Mouse (Mus musculus): ENCODE data around the gene Arpc5l.
"Not testable (repeated sequence)": the region's sequence is repeated elsewhere in the genome, so short reads cannot be mapped to it uniquely, and the experiment has no call there.

The Arpc5l gene

DNA sequence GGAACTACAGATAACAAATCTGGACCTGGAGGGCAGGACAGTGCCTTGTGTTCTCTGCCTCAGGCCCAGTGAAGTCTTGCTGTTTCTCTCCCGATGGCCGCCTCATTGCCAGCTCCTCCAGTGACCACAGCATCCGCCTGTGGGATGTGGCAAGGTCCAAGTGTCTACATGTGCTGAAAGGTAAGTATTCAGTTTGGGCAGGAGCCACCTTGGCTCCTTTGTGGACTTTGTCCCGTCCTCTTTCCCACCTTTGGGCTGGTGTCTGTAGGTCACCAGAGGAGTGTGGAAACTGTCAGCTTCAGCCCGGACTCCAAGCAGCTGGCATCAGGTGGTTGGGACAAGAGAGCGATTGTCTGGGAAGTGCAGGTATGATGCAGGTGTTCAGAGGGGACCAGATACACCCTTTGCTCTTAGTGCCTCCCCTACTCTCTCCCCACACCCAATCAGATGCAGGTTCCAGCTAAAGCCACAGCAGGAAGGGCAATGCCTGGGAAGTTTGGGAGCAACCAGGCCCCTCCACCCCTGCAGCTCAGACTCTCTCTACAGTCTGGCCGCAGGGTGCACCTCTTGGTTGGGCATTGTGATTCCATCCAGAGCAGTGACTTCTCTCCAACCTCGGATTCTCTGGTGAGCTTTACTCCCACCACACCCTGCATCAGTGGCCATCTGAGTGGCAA, 5.1 kb upstream of the Arpc5l start:
- DNase-seq (ENCODE audit: low spot score): no peak

DNA sequence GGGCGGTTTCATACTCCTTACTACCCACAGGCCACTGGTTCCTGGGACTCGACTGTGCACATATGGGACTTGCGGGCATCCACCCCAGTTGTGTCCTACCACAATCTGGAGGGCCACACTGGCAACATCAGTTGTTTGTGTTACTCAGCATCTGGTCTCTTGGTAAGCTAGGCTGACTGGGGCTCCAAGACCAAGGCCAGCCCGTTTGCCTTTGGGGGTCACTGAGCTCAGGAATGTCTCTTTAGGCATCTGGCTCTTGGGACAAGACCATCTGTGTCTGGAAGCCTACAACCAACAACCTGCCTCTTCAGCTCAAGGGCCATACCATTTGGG, 4.6 kb upstream of the Arpc5l start:
- no peak for DNase-seq (ENCODE audit: low spot score)

DNA sequence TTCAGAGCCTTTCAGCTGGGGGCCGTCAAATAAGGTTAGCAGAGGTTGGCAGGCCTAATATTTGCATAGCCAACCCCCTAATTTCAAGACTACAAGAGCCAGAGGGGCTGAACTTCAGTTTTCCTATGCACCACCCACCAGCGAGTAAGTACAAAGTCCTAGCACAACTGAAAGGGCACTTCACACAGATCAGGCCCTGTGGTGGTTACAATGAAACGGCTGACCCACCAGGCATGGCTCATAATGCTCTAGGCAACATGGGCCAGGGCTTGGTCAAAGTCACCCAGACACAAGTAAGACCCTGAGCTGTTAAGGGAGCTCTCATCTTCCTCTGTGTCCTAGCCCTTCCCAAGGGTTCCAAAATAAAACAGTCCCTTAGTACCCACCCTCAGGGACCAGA, 3.3 kb upstream of the Arpc5l start:
- DNase-seq (ENCODE audit: low spot score): no peak

DNA sequence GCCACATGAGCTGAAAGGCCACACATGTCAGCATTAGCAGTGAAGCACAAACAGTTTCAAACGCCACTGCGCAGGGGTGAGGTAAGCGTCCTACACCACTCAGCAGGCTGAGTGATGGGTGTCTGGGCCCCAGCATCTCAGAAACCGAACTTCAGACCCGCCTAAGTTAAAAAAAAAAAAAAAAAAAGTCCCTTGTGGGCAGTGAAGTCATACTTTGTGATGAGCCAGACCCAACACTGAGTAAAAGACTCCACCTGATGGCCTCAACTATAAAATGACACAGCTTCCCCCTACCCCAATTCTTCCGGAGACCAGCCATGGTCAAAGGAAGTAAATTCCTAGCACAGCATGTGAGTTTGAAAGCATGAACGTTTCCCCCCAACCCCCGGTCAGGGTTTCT, 2.0 kb upstream of the Arpc5l start:
- DNase-seq (ENCODE audit: low spot score): no peak

DNA sequence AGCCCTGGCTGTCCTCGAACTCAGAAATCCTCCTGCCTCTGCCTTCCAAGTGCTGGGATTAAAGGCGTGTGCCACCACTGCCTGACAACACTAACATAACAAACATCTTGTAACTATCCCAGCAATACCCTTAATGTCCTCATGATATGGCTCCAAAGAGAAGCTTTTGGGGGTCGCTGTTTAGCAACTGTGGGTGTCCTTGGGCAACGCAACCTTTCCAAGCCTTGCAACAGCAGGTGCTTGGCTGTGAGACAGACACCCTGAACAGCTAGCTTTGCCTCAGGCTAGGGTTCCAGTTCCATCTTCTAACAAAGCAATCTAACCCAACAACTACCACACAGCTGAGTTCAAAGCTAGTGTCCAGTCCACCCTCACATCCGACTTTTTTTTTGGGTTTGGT, 1.6 kb upstream of the Arpc5l start:
- DNase-seq (ENCODE audit: low spot score): no peak

DNA sequence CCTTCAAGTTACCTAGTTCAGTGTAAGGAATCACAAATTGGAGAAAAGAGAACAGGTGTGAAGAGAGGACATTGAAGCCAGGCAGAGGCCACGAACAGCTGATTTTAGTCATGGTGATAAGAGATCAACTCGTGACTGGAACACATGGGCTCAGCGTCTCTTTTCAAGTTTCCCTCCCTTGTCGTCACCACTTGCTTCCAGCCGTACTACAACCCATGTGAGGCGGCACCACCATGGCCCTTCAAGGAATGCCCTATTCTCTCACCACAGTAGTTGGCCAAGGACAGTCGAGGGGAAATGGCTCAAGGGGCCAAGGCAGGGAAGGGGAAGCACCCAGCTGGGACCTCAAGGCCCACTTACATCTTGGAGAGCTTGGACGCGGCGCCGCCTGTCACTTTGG, 776 bp upstream of the Arpc5l start:
- no peak for DNase-seq (ENCODE audit: low spot score)

DNA sequence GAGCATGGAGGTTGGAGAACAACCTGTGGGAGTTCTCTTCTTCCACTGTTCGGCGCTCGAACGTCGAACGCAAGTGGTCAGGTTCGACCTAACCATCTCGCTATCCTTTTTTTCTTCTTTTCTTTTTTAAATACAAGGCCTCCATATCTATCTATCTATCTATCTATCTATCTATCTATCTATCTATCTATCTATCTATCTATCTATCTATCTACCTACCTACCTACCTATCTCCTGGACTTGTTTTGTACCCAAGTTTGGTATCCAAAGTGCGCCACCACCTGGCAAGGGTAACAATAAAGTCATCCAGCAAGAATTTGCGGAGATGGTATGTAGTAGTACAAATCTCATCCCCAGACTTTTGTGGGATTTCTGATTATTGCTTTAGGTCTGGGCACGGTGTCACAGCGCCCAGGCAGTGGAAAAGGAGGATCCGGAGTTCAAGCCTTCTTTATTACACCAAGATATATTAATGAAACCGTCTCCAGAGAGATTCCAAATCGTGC, 479 bp downstream of the Arpc5l start, which contains the start of gene Rpl35:
TSS of gene Rpl35 (minus strand) at position 51 of the 506 bp plus-strand sequence.
- DNase-seq (ENCODE audit: low spot score): no peak

DNA sequence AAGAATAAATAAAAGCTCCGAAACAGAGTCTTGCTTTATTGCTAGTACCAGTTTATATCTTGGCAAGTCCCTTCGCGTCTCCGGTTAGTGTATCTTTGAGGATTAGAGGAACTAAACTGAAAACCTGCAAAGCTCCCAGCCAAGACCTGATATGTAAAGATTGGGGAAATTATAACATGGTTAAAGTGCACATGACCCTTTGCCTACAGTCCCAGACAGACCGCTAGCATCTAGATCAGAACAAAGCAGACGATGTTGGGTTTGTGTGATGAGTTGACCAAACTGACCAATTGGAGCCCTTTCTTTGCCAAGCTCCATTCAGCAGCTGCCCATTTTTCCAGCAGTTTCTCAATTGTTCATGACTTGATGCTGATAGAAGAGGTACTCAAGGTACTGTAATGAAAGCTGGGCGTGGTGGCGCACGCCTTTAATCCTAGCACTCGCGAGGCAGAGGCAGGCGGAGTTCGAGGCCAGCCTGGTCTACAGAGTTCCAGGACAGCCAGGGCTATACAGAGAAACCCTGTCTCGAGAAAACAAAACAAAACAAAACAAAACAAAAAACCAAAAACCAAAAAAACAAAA, 1.1 kb downstream of the Arpc5l start:
- no peak for DNase-seq (ENCODE audit: low spot score)

DNA sequence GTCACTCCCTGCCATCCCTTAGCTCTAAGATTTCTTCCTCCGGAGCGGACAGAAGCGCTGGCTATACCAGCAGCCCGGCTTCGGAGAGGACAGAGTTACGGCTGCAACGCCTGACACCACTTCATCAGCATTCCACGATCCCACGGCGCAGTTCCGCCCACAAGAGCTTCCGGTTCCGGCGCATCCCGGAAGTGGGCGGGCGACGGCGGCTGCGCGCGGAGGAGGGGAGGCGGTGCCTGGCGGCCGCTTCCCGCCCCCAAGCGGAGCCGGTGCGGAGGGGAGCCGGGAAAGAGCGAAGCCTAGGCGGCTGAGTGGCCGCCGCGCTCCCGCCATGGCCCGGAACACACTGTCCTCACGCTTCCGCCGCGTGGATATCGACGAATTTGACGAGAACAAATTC, 2.7 kb downstream of the Arpc5l start:
- peak; percentile 80 for DNase-seq (ENCODE audit: low spot score)

DNA sequence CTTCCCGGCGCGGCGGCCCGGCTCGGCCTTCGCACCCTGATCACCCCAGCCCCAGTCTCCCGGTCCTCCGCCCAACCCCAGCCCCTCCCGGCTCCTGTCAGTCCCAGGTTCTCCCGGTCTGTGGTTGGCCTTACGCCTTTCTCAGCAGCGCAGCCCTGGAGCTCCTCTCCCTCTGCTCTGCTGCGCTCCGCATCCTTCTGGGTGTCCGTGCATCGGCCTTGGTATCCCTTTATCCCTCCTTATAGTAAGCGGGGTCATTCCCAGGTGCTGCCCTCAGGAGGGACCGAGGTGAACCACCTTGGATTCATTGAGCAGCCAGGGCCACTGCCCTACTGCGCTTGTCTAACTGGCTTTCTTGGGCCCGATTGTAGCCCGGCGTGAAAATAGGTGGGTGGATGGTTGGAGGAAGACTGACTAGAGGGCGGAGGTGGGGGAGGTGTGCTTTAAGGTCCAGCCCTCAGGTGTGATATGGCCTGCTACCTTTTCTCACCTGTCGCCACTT, 3.3 kb downstream of the Arpc5l start:
- no peak for DNase-seq (ENCODE audit: low spot score)

DNA sequence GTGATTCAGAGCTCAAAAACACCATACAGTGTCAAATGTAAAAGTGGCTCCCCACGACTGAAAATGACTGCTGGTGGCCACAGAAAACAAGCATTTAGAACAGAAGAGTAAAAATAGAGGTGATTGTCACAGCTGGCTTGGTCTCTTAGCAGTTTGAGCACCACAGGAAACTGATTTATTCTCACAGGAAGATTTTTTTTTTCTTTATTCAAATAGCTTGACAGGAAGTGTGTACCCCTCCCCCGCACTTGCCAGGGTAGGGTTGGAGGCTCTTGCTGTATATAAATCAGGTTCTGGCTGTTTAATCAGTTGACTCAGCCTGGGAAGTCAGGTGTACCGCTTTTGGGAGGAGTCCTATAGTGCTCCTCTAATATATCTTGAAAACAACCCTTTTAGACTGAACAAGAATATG, 3.8 kb downstream of the Arpc5l start:
- no peak for DNase-seq (ENCODE audit: low spot score)

DNA sequence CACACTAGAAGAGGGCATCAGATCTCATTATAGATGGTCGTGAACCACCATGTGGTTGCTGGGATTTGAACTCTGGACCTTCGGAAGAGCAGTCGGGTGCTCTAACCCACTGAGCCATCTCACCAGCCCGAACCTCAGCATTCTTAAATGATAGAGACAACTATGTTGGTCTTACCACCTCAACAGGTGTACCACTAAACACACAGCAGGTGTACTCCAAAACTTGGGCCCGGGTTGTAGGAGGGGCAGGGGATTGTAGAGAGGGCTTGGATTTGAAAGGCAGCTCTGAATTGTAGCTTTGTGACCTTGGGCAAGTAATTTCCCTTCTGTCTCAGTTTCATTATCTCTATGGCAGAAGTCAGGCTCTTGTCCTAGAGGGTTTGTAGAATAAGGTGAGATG, 5.0 kb downstream of the Arpc5l start:
- DNase-seq (ENCODE audit: low spot score): not testable (repeated sequence)

DNA sequence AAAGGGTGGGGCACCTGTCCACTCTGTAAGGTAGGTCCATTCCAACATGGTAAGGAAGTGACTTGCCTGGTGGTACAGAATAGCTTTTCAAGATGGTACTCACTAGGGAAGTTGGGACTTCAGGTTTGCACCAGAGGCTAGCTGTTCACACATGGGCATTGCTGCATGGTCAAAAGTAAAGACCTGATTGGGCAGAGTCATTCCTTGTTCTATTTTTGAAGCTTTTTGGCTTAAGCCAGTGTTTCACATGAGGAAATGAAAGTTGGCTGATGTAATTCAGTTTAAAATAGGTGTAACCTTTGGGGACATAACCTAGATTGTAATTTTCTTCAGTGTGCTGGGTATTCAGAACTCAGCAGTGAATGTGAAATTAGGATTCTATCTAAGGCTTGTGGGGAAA, 6.1 kb downstream of the Arpc5l start:
- DNase-seq (ENCODE audit: low spot score): no peak

DNA sequence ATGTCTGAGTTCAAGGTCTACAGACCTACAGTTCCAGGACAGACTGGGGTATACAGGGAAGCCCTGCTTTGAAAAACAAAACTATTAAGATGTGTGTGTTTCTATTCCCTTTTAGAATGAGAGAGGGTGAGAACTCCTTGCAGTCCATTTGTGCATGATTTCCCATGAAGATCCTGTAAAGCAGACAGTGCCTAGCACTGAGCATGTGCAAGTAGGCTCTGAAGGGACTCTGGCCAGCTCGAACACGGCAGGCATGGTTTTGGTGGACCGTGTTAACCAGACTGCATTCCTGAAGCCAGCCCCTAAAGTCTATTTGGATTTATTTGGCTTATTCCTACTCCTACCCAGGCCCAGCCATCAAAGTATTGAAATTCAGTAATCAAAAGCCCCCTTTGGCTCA, 6.8 kb downstream of the Arpc5l start:
- no peak for DNase-seq (ENCODE audit: low spot score)

DNA sequence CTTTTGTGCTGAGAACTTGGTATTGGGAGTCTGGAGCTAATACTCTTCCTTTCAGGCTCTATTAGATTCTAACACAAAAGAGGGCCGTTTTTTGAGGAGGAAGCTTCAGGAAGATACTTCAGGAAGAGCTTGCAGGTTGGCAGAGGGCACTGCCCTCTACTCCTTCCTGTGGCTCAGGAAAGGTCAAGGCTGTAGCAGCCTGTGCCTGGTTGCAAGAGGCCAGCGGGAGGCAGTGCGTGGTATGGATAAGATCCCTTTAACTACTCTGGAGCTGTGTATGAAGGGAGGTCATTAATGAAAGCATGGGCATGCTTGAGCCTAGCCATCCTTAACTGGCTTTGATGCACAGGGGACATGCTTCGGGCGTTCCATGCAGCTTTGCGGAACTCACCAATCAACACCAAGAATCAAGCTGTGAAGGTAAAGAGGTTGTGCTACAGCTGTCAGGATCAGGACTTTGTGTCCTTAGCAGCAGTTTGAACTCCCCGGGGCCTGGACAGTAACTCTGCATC, 7.7 kb downstream of the Arpc5l start:
- no peak for DNase-seq (ENCODE audit: low spot score)

DNA sequence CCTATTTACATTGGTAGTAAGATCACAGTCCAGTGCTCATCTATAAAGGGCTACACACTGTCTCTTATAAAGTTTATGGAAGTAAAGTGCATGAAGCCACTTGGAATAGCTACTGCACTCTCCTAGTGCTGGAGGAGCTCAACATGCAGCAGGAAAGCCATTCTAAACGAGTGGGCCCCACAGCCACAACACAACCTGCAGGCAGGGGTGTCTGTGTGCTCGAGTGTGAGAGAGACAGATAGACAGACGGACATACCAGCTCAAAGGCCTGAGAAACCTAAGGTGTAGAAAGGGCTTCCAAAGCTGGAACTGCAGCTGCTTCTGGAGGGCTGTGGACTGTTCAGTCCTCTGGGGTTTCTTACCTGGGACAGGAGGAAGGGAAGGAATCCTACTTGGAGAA, 11.4 kb downstream of the Arpc5l start:
- DNase-seq (ENCODE audit: low spot score): no peak

DNA sequence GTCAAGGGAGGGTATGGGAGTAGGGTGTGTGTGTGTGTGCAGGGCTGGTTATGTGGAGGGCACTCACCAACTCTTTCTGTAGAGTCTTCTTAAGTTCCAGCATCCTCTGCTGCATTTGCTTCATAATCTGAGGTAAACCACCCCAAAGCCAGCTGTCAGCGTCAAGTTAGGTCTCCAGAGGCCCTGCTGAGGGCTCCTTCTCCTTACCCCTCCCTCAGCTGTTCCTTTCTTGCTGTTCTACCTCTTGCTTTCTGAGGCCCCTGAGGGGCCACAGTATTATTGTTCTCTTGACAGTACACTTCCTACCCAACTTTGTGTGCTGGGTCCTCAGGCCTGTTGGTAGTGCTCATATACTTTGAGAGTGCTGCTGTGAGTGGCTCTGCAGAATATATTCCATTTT, 14.9 kb downstream of the Arpc5l start:
- no peak for DNase-seq (ENCODE audit: low spot score)

DNA sequence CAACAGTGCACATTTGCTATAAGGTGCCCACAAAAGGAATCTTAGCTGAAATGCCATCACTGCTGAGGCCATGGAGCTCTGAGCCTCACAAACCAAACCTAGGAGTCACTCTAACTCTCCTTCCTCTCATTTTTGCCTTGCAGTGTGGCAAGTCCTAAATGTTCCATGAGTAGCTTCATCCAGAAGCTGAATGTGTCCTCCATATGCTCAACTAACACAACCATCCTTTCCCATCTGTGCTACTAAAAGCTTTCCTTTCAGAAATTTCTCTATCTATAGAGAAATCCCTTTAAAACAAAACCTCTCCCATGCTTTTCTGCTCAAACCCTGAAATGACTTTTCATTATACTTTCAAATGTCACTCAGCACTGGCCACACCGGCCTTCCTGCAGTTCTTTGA, 26.5 kb downstream of the Arpc5l start:
- no peak for DNase-seq (ENCODE audit: low spot score)

DNA sequence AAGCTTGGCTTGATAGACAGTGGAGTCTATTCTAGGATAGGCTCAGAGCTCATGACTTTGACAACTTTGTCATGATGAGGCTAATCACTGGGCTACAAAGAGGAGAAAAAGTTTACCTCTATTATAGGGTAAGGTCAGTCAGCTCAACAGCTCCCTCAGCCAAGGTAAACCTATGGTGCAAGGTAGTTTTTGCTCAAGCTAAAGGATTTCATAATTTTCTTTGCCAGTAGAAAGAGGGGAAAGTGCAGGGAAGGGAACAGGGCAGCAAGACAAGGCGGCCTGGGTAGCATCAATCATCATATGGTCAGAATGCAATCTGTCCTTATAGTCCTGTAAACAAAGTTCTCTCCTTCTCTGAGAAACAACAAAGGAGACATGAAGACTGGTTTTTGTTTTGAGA, 35.1 kb downstream of the Arpc5l start:
- DNase-seq (ENCODE audit: low spot score): no peak

DNA sequence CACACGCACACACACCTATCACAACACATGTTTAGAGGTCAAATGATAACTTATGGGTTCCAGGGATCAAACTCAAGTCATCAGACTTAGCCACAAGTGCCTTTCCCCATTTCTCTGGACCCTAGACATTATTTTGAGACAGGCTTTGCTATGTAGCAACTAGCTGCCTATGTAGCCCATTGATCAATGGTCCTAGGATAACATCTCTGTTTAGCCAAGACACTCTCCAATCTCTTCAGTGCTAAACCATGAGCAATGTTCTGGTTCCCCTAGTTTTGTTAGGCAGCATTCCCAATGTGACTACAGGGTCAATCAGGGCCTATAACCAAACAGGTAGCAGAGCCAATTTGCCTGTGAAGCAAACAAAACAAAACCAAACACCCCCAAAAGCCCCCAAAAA, 43.4 kb downstream of the Arpc5l start:
- DNase-seq (ENCODE audit: low spot score): no peak

DNA sequence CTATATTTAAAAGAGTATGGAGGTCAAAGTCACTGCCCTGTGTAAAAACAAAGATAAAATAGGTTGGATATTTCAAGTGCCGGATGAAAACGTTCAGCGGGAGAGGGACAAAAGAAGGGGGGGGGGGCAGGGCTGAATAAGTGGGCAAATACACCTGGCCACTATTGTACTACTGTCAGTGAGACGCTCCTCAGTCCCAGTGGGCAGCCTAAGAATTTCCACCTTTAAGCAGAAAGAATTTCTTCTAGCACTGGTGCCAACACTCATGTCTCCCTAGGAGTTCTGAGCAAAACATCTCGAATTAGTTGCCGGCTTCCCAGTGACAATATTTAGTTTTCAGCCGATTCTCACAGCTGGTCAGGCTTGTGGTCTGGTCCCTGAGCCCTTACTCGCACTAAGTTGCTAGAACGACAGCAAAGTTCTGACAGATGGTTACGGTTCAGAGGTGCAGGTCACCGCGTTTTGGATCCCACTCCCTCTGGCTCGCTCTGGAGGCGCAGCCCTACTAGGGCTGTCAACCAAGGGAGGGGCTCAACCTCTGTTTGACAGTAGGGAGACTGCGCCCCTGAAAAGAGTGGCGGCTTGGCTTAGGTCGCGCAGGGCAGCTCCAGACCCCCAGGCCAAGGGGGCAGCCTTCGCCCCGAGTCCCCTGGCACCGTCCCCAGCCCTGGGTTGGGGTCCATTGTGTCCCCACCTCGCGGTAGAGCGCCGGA, 59.7 kb downstream of the Arpc5l start:
- no peak for DNase-seq (ENCODE audit: low spot score)

Data from urinary bladder, postnatal 10 days (tissue).